Mouse (Mus musculus): ENCODE measurements around the gene 4930544D05Rik. TPM values are rescaled to one million over a fixed set of nuclear protein-coding genes. Genes with fewer than 3 reads are reported as not detected.

4930544D05Rik gene
- polyA plus RNA-seq, 1 experiment = 775 TPM

DNA sequence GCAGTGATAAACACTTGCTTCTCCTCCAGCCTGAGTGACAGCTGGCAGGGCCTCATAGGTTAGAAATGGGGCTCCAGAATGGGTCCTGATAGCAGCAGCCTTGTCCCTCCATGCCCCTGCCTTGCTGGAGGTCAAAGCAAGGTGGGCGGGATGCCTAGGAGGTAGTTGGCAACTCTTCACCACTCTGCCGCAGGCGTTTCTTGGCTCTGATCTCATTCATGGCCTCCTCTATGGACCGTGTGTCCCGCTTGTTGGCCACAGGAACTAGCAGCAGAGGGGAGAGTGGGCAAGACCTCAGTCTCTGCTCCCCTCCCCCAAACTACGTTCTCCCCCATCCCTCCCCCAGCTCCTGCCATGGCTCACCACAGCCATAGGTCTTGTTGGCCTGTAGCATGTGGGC, 48.3 kb downstream of the 4930544D05Rik start:
- Histone ChIP-seq H3K27ac (ENCODE audit: control insufficient read depth, insufficient read depth, low read depth, low read length) (no peak overlapping the region), H3K4me3 (ENCODE audit: control insufficient read depth, low read depth, low read length) (no peak overlapping the region), H3K4me1 (ENCODE audit: control insufficient read depth, insufficient read depth, low read length) (peaks cover 4% of the 10 kb centered on the region), H3K27me3 (ENCODE audit: control insufficient read depth, insufficient read depth, low read length) (no peaks in the 10 kb centered on the region), H3K36me3 (ENCODE audit: control insufficient read depth, insufficient read depth, low read length) (no peaks in the 10 kb centered on the region; the same call in none of the 2 replicates)
- TF ChIP-seq POLR2A (IDR thresholded peaks at IDR 0.05; ENCODE audit: control insufficient read depth, low read depth, low read length) = no peak

GRCm38 (mm10) chr11:70664741-70665140, 49.1 kb downstream of the 4930544D05Rik start:
- no peak overlapping the region for H3K27ac ChIP-seq (ENCODE audit: control insufficient read depth, insufficient read depth, low read depth, low read length)
- no peak for TF ChIP-seq CTCF (IDR thresholded peaks at IDR 0.05; ENCODE audit: control insufficient read depth, insufficient read depth, insufficient replicate concordance, low read depth, low read length)
- no peak for TF ChIP-seq POLR2A (IDR thresholded peaks at IDR 0.05; ENCODE audit: control insufficient read depth, low read depth, low read length)
- no peaks in the 10 kb centered on the region; the same call in none of the 2 replicates for H3K36me3 ChIP-seq (ENCODE audit: control insufficient read depth, insufficient read depth, low read length)
- H3K27me3 ChIP-seq (ENCODE audit: control insufficient read depth, insufficient read depth, low read length) = no peaks in the 10 kb centered on the region
- H3K4me1 ChIP-seq (ENCODE audit: control insufficient read depth, insufficient read depth, low read length) = peaks cover 7% of the 10 kb centered on the region
- no peak overlapping the region for H3K4me3 ChIP-seq (ENCODE audit: control insufficient read depth, low read depth, low read length)

Other genes starting within 250 kb of the 4930544D05Rik start
- 36.7 and 38.4 TPM in 2 replicates for gene Pelp1, start 205.8 kb upstream of the 4930544D05Rik start, polyA plus RNA-seq (2012; rRNA removed)
- gene Arrb2, start 183.2 kb upstream of the 4930544D05Rik start, polyA plus RNA-seq (2012; rRNA removed) = 8.9 and 10.6 TPM in 2 replicates
- gene Med11, start 163.9 kb upstream of the 4930544D05Rik start, polyA plus RNA-seq (2012; rRNA removed) = 8.3 and 10.2 TPM in 2 replicates
- gene Zmynd15, start 156.4 kb upstream of the 4930544D05Rik start, polyA plus RNA-seq (2012; rRNA removed) = 186 and 201 TPM in 2 replicates
- 3.2 and 3.9 TPM in 2 replicates for gene Cxcl16, start 155.9 kb upstream of the 4930544D05Rik start, polyA plus RNA-seq (2012; rRNA removed)
- gene Tm4sf5, start 110.6 kb upstream of the 4930544D05Rik start, polyA plus RNA-seq (2012; rRNA removed) = 1.2 TPM in 2 replicates
- gene Vmo1, start 101.2 kb upstream of the 4930544D05Rik start, polyA plus RNA-seq (2012; rRNA removed) = 0.30 and 0.36 TPM in 2 replicates
- gene Gltpd2, start 96.7 kb upstream of the 4930544D05Rik start, polyA plus RNA-seq (2012; rRNA removed) = not detected in 2 replicates
- gene Psmb6, start 90.5 kb upstream of the 4930544D05Rik start, polyA plus RNA-seq (2012; rRNA removed) = 385 and 389 TPM in 2 replicates
- not detected in 2 replicates for gene Gm40193, start 82.9 kb upstream of the 4930544D05Rik start, polyA plus RNA-seq (2012; rRNA removed)
- gene Pld2, start 75.8 kb upstream of the 4930544D05Rik start, polyA plus RNA-seq (2012; rRNA removed) = 1.2 and 2.0 TPM in 2 replicates
- 18.4 and 23.0 TPM in 2 replicates for gene Mink1, start 53.0 kb upstream of the 4930544D05Rik start, polyA plus RNA-seq (2012; rRNA removed)
- gene Chrne, start 3.4 kb downstream of the 4930544D05Rik start, polyA plus RNA-seq (2012; rRNA removed) = 241 and 243 TPM in 2 replicates
- gene Gp1ba, start 23.3 kb downstream of the 4930544D05Rik start, polyA plus RNA-seq (2012; rRNA removed) = 0.13 and 0.19 TPM in 2 replicates
- gene Rnf167, start 31.4 kb downstream of the 4930544D05Rik start, polyA plus RNA-seq (2012; rRNA removed) = 77.6 and 77.8 TPM in 2 replicates
- 27.2 and 29.4 TPM in 2 replicates for gene Slc25a11, start 31.6 kb downstream of the 4930544D05Rik start, polyA plus RNA-seq (2012; rRNA removed)
- gene Pfn1, start 38.8 kb downstream of the 4930544D05Rik start, polyA plus RNA-seq (2012; rRNA removed) = 113 and 158 TPM in 2 replicates
- 85.9 and 101 TPM in 2 replicates for gene Eno3, start 41.4 kb downstream of the 4930544D05Rik start, polyA plus RNA-seq (2012; rRNA removed)
- 44.5 and 47.9 TPM in 2 replicates for gene Spag7, start 53.6 kb downstream of the 4930544D05Rik start, polyA plus RNA-seq (2012; rRNA removed)
- gene Camta2, start 72.3 kb downstream of the 4930544D05Rik start, polyA plus RNA-seq (2012; rRNA removed) = 10.3 and 10.6 TPM in 2 replicates
- gene Inca1, start 84.3 kb downstream of the 4930544D05Rik start, polyA plus RNA-seq (2012; rRNA removed) = 19.6 and 21.0 TPM in 2 replicates
- gene Kif1c, start 84.7 kb downstream of the 4930544D05Rik start, polyA plus RNA-seq (2012; rRNA removed) = 5.7 and 6.6 TPM in 2 replicates
- 1.2 TPM in 2 replicates for gene Zfp3, start 148.4 kb downstream of the 4930544D05Rik start, polyA plus RNA-seq (2012; rRNA removed)
- gene Scimp, start 196.7 kb downstream of the 4930544D05Rik start, polyA plus RNA-seq (2012; rRNA removed) = 0.13 and 0.16 TPM in 2 replicates
- 2.8 and 3.4 TPM in 2 replicates for gene Rabep1, start 228.9 kb downstream of the 4930544D05Rik start, polyA plus RNA-seq (2012; rRNA removed)